Mouse (Mus musculus): ENCODE results near the gene Suox. TPM values are rescaled to one million over a fixed set of nuclear protein-coding genes. Genes with fewer than 3 reads are reported as not detected.
A peak's percentile ranks its signal among the peaks of the same experiment; 100 is the strongest.
"Not testable (repeated sequence)": the region's sequence is repeated elsewhere in the genome, so short reads cannot be mapped to it uniquely, and the experiment has no call there.

Gene Suox
- polyA plus RNA-seq, 1 experiment from 2014 or later, result 11.1 TPM

DNA sequence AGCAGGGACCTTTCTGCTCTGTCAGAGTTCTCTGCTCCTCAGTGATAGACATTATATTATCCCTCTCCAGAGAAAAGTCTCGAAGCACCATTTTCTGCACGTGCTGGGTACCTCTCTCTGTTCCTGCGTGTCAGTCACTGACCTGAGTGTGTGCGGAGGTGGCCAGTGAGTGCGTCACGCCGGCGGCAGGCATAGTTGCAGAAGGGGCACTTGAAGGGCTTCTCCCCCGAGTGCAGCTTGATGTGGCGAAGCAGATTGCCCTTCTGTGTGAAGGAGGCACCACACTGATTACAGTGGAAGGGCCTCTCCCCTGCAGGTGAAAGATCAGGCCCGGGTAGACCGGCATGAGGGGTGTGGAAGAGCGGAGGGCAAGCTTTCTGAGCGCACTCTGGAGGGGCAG lies 33.9 kb downstream of the Suox start:
- H3K27ac ChIP-seq (replicated peaks), result no peak overlapping the region
- no peaks in the 10 kb centered on the region for H3K9me3 ChIP-seq
- H3K9ac ChIP-seq, result no peak overlapping the region
- peaks cover 15% of the 10 kb centered on the region for H3K27me3 ChIP-seq (replicated peaks)
- peaks cover 27% of the 10 kb centered on the region for H3K4me1 ChIP-seq
- H3K36me3 ChIP-seq, result 0 out of 2 replicates have a peak, but pooled peaks cover 3% of the 10 kb centered on the region
- no peak overlapping the region for H3K4me3 ChIP-seq
- 66% methylated on average over 14 of the region's 14 CpGs for WGBS
- H3K4me2 ChIP-seq, result no peak overlapping the region
- ATAC-seq (ENCODE audit: extremely low read depth, insufficient number of reproducible peaks, low FRiP score, low TSS enrichment), result no peak

GRCm38 (mm10) chr10:128637011-128637410 lies 36.9 kb downstream of the Suox start:
- H3K36me3 ChIP-seq, result peaks cover 17% of the 10 kb centered on the region; the same call in 1 of the 2 replicates
- ATAC-seq (ENCODE audit: extremely low read depth, insufficient number of reproducible peaks, low FRiP score, low TSS enrichment), result no peak
- H3K4me1 ChIP-seq, result peaks cover 18% of the 10 kb centered on the region
- peak overlapping the region; percentile 53 for H3K4me2 ChIP-seq
- 0 out of 2 replicates have a peak overlapping the region, but pooled peaks have one; percentile 11 for H3K4me3 ChIP-seq
- H3K9me3 ChIP-seq, result no peaks in the 10 kb centered on the region
- 18% methylated on average over 11 of the region's 11 CpGs for WGBS
- no peaks in the 10 kb centered on the region for H3K27me3 ChIP-seq (replicated peaks)
- H3K27ac ChIP-seq (replicated peaks), result no peak overlapping the region
- H3K9ac ChIP-seq, result peak overlapping the region; percentile 37

GRCm38 (mm10) chr10:128636561-128636960 lies 37.3 kb downstream of the Suox start:
- H3K4me2 ChIP-seq, result peak overlapping the region; percentile 53
- WGBS, result 43% methylated on average over 6 of the region's 6 CpGs
- H3K27me3 ChIP-seq (replicated peaks), result no peaks in the 10 kb centered on the region
- H3K9ac ChIP-seq, result peak overlapping the region; percentile 37; the same call in 1 of the 2 replicates
- H3K36me3 ChIP-seq, result peaks cover 17% of the 10 kb centered on the region; the same call in 1 of the 2 replicates
- no peak overlapping the region for H3K4me3 ChIP-seq
- no peak for ATAC-seq (ENCODE audit: extremely low read depth, insufficient number of reproducible peaks, low FRiP score, low TSS enrichment)
- no peaks in the 10 kb centered on the region for H3K9me3 ChIP-seq
- peaks cover 13% of the 10 kb centered on the region for H3K4me1 ChIP-seq
- no peak overlapping the region for H3K27ac ChIP-seq (replicated peaks)

DNA sequence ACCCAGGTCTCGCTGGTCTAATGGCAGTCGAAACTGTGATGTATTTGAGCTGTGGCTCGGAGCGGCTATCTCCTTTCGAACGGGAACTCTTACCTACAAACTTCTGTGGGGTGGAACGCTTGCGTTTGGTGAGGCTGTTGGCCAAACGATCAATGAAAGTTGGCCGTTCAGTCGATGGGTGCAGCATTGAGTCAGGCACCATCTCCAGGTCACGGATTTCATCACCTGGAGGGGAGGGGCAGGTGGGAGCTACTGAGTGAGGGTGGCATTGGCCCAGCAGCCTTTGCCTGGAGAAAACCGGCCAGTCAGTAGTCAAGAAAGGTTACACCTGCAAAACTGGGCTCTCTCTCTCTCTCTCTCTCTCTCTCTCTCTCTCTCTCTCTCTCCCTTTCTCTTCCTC lies 38.2 kb downstream of the Suox start:
- no peak for ATAC-seq (ENCODE audit: extremely low read depth, insufficient number of reproducible peaks, low FRiP score, low TSS enrichment)
- H3K36me3 ChIP-seq, result peaks cover 17% of the 10 kb centered on the region; the same call in 1 of the 2 replicates
- H3K27me3 ChIP-seq (replicated peaks), result no peaks in the 10 kb centered on the region
- no peak overlapping the region for H3K27ac ChIP-seq (replicated peaks)
- H3K4me1 ChIP-seq, result peaks cover 13% of the 10 kb centered on the region
- no peak overlapping the region for H3K4me2 ChIP-seq
- 89% methylated on average over 13 of the region's 13 CpGs for WGBS
- H3K9ac ChIP-seq, result no peak overlapping the region
- no peaks in the 10 kb centered on the region for H3K9me3 ChIP-seq
- H3K4me3 ChIP-seq, result no peak overlapping the region

GRCm38 (mm10) chr10:128631571-128631970 lies 42.3 kb downstream of the Suox start:
- H3K4me3 ChIP-seq, result no peak overlapping the region
- H3K27me3 ChIP-seq (replicated peaks), result no peaks in the 10 kb centered on the region
- H3K36me3 ChIP-seq, result peaks cover 14% of the 10 kb centered on the region; the same call in 1 of the 2 replicates
- H3K9ac ChIP-seq, result no peak overlapping the region
- H3K4me2 ChIP-seq, result no peak overlapping the region
- H3K4me1 ChIP-seq, result peaks cover under 1% of the 10 kb centered on the region; the same call in 1 of the 2 replicates
- ATAC-seq (ENCODE audit: extremely low read depth, insufficient number of reproducible peaks, low FRiP score, low TSS enrichment), result no peak
- no peaks in the 10 kb centered on the region for H3K9me3 ChIP-seq
- no peak overlapping the region for H3K27ac ChIP-seq (replicated peaks)
- WGBS, result 17% methylated on average over 6 of the region's 6 CpGs

GRCm38 (mm10) chr10:128630306-128630705 lies 43.6 kb downstream of the Suox start:
- peaks cover 16% of the 10 kb centered on the region for H3K36me3 ChIP-seq
- H3K9ac ChIP-seq; H3K4me3 ChIP-seq; H3K27me3 ChIP-seq (replicated peaks); H3K27ac ChIP-seq (replicated peaks); H3K4me1 ChIP-seq; H3K9me3 ChIP-seq; H3K4me2 ChIP-seq; ATAC-seq (ENCODE audit: extremely low read depth, insufficient number of reproducible peaks, low FRiP score, low TSS enrichment): not testable (repeated sequence)
- WGBS, result 66% methylated on average over 5 of the region's 5 CpGs

GRCm38 (mm10) chr10:128629746-128630145 lies 44.1 kb downstream of the Suox start:
- H3K4me3 ChIP-seq, result no peak overlapping the region
- peaks cover 9% of the 10 kb centered on the region for H3K4me1 ChIP-seq
- H3K27ac ChIP-seq (replicated peaks), result no peak overlapping the region
- H3K9ac ChIP-seq, result no peak overlapping the region
- no peaks in the 10 kb centered on the region for H3K9me3 ChIP-seq
- 77% methylated on average over 2 of the region's 2 CpGs for WGBS
- H3K4me2 ChIP-seq, result no peak overlapping the region
- H3K36me3 ChIP-seq, result peaks cover 22% of the 10 kb centered on the region
- no peaks in the 10 kb centered on the region for H3K27me3 ChIP-seq (replicated peaks)
- no peak for ATAC-seq (ENCODE audit: extremely low read depth, insufficient number of reproducible peaks, low FRiP score, low TSS enrichment)

- Histone ChIP-seq H3K9ac (no peak overlapping the region), H3K4me2 (no peak overlapping the region), H3K4me1 (peaks cover 10% of the 10 kb centered on the region), H3K36me3 (peaks cover 28% of the 10 kb centered on the region), H3K9me3 (no peaks in the 10 kb centered on the region), H3K4me3 (no peak overlapping the region), H3K27me3 (replicated peaks) (no peaks in the 10 kb centered on the region), H3K27ac (replicated peaks) (no peak overlapping the region)
- ATAC-seq (ENCODE audit: extremely low read depth, insufficient number of reproducible peaks, low FRiP score, low TSS enrichment), result no peak
- 72% methylated on average over 10 of the region's 10 CpGs for WGBS
Observed at GRCm38 (mm10) chr10:128627398-128628317, 46.2 kb downstream of the Suox start.

DNA sequence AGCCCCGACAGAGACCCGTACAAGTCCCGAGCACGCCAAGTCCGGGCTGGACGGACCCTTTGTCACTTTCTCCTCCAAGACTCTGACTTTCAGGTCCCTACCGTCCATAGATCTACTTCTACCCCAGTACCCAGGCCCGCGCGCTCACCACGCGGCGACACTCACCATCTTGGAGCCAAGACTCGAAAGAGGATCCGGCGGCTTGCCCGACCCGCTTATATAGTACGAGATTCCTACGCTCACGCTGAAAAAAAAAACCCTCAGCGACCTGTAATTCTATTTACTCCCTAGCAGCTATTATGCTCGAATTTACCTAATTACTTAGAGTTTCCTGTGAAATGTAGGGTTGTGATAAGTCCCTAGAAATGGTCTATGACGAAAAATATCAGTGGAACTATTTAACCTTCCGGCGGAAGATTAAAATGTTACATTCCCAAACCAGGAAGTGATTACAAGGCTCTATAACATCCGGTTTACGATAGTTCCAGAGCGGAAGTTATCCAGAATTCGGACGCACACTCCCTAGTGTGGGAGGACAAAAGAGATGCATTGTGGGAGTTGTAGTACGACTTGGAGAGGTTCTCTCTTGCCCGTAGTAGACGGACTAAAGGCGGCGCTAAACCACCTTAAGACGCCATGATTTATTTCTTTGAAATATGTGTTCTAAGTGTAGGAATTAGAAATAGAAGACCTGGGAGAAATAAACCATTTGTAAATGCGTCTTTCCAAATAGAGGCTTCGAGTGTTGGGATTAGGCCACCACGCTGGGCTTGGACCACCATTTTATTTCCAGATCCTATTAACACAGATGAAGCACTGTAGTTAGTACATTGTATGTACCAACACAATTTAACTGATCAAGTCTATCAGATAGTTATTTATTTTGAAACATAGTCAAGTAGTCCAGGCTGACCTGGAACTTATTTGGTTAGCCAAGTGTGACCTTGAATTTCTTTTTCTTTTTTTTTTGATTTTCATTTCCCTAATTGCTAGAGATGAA lies 47.3 kb downstream of the Suox start, which contains the start of gene Rps26:
TSS of gene Rps26 (minus strand) at position 437 of the 1,000 bp plus-strand sequence.
- peaks cover 10% of the 10 kb centered on the region for H3K4me1 ChIP-seq
- H3K4me2 ChIP-seq, result peak within 1 kb of the TSS; percentile 85
- H3K9me3 ChIP-seq, result no peaks in the 10 kb centered on the region
- ATAC-seq (ENCODE audit: extremely low read depth, insufficient number of reproducible peaks, low FRiP score, low TSS enrichment), result peak; percentile 97
- peak within 1 kb of the TSS; percentile 98 for H3K9ac ChIP-seq
- peak within 1 kb of the TSS; percentile 91 for H3K4me3 ChIP-seq
- 1% methylated on average over 40 of the region's 40 CpGs for WGBS
- H3K27ac ChIP-seq (replicated peaks), result peak within 1 kb of the TSS; percentile 73
- H3K36me3 ChIP-seq, result peaks cover 34% of the 10 kb centered on the region
- H3K27me3 ChIP-seq (replicated peaks), result no peaks in the 10 kb centered on the region

DNA sequence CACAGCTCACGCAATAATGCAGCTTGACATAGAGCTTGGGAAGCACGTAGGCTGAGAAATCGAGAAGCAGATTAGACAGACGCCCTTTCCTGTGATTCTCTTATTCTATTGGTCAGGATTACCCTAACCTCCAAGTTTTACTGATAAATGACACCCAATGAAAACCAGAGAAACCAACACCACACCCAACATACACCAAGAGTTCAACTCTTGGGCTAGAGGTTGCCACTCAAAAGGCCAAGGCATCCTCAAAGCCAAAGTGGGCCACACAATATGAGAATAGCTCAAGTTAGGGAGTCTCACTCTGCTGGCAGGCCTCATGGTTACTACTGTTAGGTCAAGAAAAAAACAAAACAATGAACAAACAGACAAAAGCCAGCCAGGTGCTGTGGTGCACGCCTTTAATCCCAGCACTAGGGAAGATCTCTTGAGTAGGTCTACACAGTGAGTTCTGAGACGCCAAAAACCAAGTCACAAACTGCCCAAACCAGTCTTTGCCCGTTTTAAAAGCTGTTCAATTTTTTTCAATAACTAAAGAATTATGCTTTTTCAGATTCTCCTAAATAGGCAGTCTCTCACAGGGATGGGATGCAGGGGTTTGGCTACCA lies 48.5 kb downstream of the Suox start:
- Histone ChIP-seq H3K4me1 (peaks cover 10% of the 10 kb centered on the region), H3K27me3 (replicated peaks) (no peaks in the 10 kb centered on the region), H3K4me3 (peak overlapping the region; percentile 91), H3K4me2 (peak overlapping the region; percentile 85), H3K9me3 (no peaks in the 10 kb centered on the region), H3K9ac (peak overlapping the region; percentile 98), H3K27ac (replicated peaks) (peak overlapping the region; percentile 73), H3K36me3 (peaks cover 34% of the 10 kb centered on the region)
- no peak for ATAC-seq (ENCODE audit: extremely low read depth, insufficient number of reproducible peaks, low FRiP score, low TSS enrichment)
- 32% methylated on average over 7 of the region's 7 CpGs for WGBS

Measured in heart, embryonic 13.5 days (tissue).